Mouse (Mus musculus) ES-E14 (cell line): ENCODE data around the gene Pclo.

Experiments
- CHD2 ChIP-seq: IDR thresholded peaks from 2 replicates; pipeline ENCODE4 v1.6.1; 2014; ENCODE audit warnings: mild to moderate bottlenecking, low read depth, low read length, inconsistent platforms
- HCFC1 ChIP-seq: IDR thresholded peaks from 2 replicates; pipeline ENCODE4 v1.6.1; 2012; ENCODE audit warnings: low read length, inconsistent platforms, borderline replicate concordance; ENCODE audit not compliant: insufficient read depth
- MAFK ChIP-seq: IDR thresholded peaks from 2 replicates; pipeline ENCODE4 v1.6.1; 2014; ENCODE audit warnings: mild to moderate bottlenecking, low read depth, low read length, inconsistent platforms; ENCODE audit not compliant: insufficient read depth
- ZC3H11A ChIP-seq: IDR thresholded peaks from 2 replicates; pipeline ENCODE4 v1.6.1; 2012; ENCODE audit warnings: low read depth, mild to moderate bottlenecking, inconsistent platforms, low read length, borderline replicate concordance
- ZNF384 ChIP-seq: IDR thresholded peaks from 2 replicates; pipeline ENCODE4 v1.6.1; 2012; ENCODE audit warnings: low read depth, low read length, inconsistent platforms

GRCm38 (mm10) chr5:14539346-14539745, 24.6 kb downstream of the Pclo start:
- TF ChIP-seq HCFC1, result no peak
- TF ChIP-seq ZC3H11A, result no peak
- no peak for TF ChIP-seq CHD2
- TF ChIP-seq ZNF384, result no peak
- TF ChIP-seq MAFK, result no peak
